Mouse (Mus musculus) liver, postnatal 0 days (tissue): Measurements from ENCODE around the gene Cfap99. TPM values are rescaled to one million over a fixed set of nuclear protein-coding genes. Genes with fewer than 3 reads are reported as not detected.

ENCODE experiments used
- ATAC-seq: fragments of 200-750 bp; cut with Nextera tagmentation; 2 replicates; pipeline ENCODE4 v1.8.0; 2017; ENCODE audit warnings: mild to moderate bottlenecking, moderate library complexity
- DNase-seq: peaks from one replicate; pipeline ENCODE4 v3.0.0-alpha.2; 2016
- H3K27ac ChIP-seq: fragments of 300-500 bp; sonication (generic); 2 replicates; pipeline ENCODE4 v1.5.1; 2014; ENCODE audit warnings: antibody characterized with exemption, moderate library complexity, mild to moderate bottlenecking, low read depth
- H3K27me3 ChIP-seq: fragments of 300-500 bp; sonication (generic); 2 replicates; pipeline ENCODE4 v1.6.1; 2014; ENCODE audit warnings: low read length, control low read depth, mixed read lengths; ENCODE audit not compliant: insufficient read depth
- H3K36me3 ChIP-seq: fragments of 300-500 bp; sonication (generic); replicated peaks from 2 replicates; pipeline ENCODE4 v1.6.1; 2014; ENCODE audit warnings: mild to moderate bottlenecking, control low read depth, low read length, moderate library complexity, mixed read lengths; ENCODE audit not compliant: insufficient read depth
- H3K4me1 ChIP-seq: fragments of 300-500 bp; sonication (generic); 2 replicates; pipeline ENCODE4 v1.6.1; 2014; ENCODE audit warnings: antibody characterized with exemption, mild to moderate bottlenecking, control low read depth; ENCODE audit not compliant: insufficient read depth
- H3K4me2 ChIP-seq: fragments of 300-500 bp; sonication (generic); 2 replicates; pipeline ENCODE4 v1.6.1; 2014; ENCODE audit warnings: low read depth, mild to moderate bottlenecking, low read length, moderate library complexity, mixed read lengths
- H3K4me3 ChIP-seq: fragments of 300-500 bp; sonication (generic); 2 replicates; pipeline ENCODE4 v1.5.1; 2014; ENCODE audit warnings: low read depth, low read length
- H3K9ac ChIP-seq: fragments of 300-500 bp; sonication (generic); replicated peaks from 2 replicates; pipeline ENCODE4 v1.6.1; 2014; ENCODE audit warnings: mild to moderate bottlenecking, moderate library complexity
- H3K9me3 ChIP-seq: fragments of 300-500 bp; sonication (generic); 2 replicates; pipeline ENCODE4 v1.6.1; 2016; ENCODE audit warnings: mild to moderate bottlenecking, control low read depth, low read length, mixed read lengths
- CTCF ChIP-seq: sonication (generic); IDR thresholded peaks from 2 replicates; pipeline ENCODE4 v1.5.1; 2016; ENCODE audit warnings: antibody characterized with exemption, low read depth
- EP300 ChIP-seq: IDR thresholded peaks from 2 replicates; pipeline ENCODE4 v1.6.1; 2016; ENCODE audit warnings: antibody characterized with exemption, low read depth, mild to moderate bottlenecking
- WGBS: fragments of 180-500 bp; shearing (Covaris S2); extraction: QIAGEN DNeasy Blood & Tissue Kit; methylation state at CpG from one replicate; pipeline ENCODE4 v1.1.7; 2014; ENCODE audit not compliant: insufficient replicate concordance; 5-methylcytosine and 5-hydroxymethylcytosine counted together
- polyA plus RNA-seq: library from polyadenylated mRNA; unstranded; fragments of >200 nt; fragmentation: Nextera tagmentation; extraction: Ambion mirVana; gene quantifications from 2 replicates; pipeline ENCODE4 v1.2.1, GENCODE M21; 2015

Gene Cfap99
- polyA plus RNA-seq, 1 experiment from 2014 or later: not detected

- Histone ChIP-seq H3K4me1 (no peaks in the 10 kb centered on the region), H3K36me3 (no peaks in the 10 kb centered on the region), H3K27ac (no peak overlapping the region), H3K4me3 (no peak overlapping the region), H3K9me3 (no peaks in the 10 kb centered on the region), H3K9ac (no peak overlapping the region), H3K4me2 (no peak overlapping the region), H3K27me3 (peaks cover 9% of the 10 kb centered on the region; the same call in 1 of the 2 replicates)
- TF ChIP-seq CTCF: no peak
- no peak for TF ChIP-seq EP300
- 0 out of 2 replicates have a peak, but pooled peaks have one; percentile 38 for ATAC-seq
- DNase-seq: no peak
- 44% methylated on average over 2 of the region's 2 CpGs for WGBS
These were observed 6.3 kb downstream of the Cfap99 start for GRCm38 (mm10) chr5:34294696-34295095.

- Histone ChIP-seq H3K4me1 (no peaks in the 10 kb centered on the region), H3K36me3 (no peaks in the 10 kb centered on the region), H3K4me3 (no peak overlapping the region), H3K9me3 (no peaks in the 10 kb centered on the region), H3K4me2 (no peak overlapping the region), H3K27me3 (peaks cover 5% of the 10 kb centered on the region; the same call in 1 of the 2 replicates), H3K9ac (no peak overlapping the region), H3K27ac (no peak overlapping the region)
- TF ChIP-seq EP300 (no peak), CTCF (no peak)
- DNase-seq: no peak
- 89% methylated on average over 2 of the region's 2 CpGs for WGBS
- no peak for ATAC-seq
These were observed 6.7 kb downstream of the Cfap99 start for GRCm38 (mm10) chr5:34295141-34295540.

GRCm38 (mm10) chr5:34298061-34298460 lies 9.7 kb downstream of the Cfap99 start:
- no peak for TF ChIP-seq CTCF
- no peak for TF ChIP-seq EP300
- Histone ChIP-seq H3K4me2 (no peak overlapping the region), H3K36me3 (no peaks in the 10 kb centered on the region), H3K9me3 (no peaks in the 10 kb centered on the region), H3K27ac (no peak overlapping the region), H3K27me3 (no peaks in the 10 kb centered on the region), H3K4me3 (no peak overlapping the region), H3K4me1 (no peaks in the 10 kb centered on the region), H3K9ac (no peak overlapping the region)
- ATAC-seq (no peak), DNase-seq (no peak)
- 55% methylated on average over 4 of the region's 4 CpGs for WGBS

- TF ChIP-seq EP300 (no peak), CTCF (no peak)
- Histone ChIP-seq H3K27ac (no peak overlapping the region), H3K27me3 (no peaks in the 10 kb centered on the region), H3K4me1 (no peaks in the 10 kb centered on the region), H3K9me3 (no peaks in the 10 kb centered on the region), H3K4me2 (no peak overlapping the region), H3K36me3 (no peaks in the 10 kb centered on the region), H3K4me3 (no peak overlapping the region), H3K9ac (no peak overlapping the region)
- no peak for DNase-seq
- 71% methylated on average over 10 of the region's 10 CpGs for WGBS
- no peak for ATAC-seq
These were observed 10.6 kb downstream of the Cfap99 start for GRCm38 (mm10) chr5:34298937-34299535.

GRCm38 (mm10) chr5:34302377-34302776 lies 14.0 kb downstream of the Cfap99 start:
- Histone ChIP-seq H3K27ac (no peak overlapping the region), H3K4me3 (no peak overlapping the region), H3K36me3 (no peaks in the 10 kb centered on the region), H3K4me2 (no peak overlapping the region), H3K27me3 (no peaks in the 10 kb centered on the region), H3K4me1 (no peaks in the 10 kb centered on the region), H3K9ac (no peak overlapping the region), H3K9me3 (no peaks in the 10 kb centered on the region)
- no peak for ATAC-seq
- WGBS: 69% methylated on average over 7 of the region's 7 CpGs
- TF ChIP-seq EP300 (no peak), CTCF (no peak)
- DNase-seq: no peak

GRCm38 (mm10) chr5:34309016-34309415 lies 20.6 kb downstream of the Cfap99 start:
- TF ChIP-seq EP300: no peak
- no peak for TF ChIP-seq CTCF
- Histone ChIP-seq H3K27ac (no peak overlapping the region), H3K4me1 (no peaks in the 10 kb centered on the region), H3K4me3 (no peak overlapping the region), H3K27me3 (no peaks in the 10 kb centered on the region), H3K4me2 (no peak overlapping the region), H3K9me3 (no peaks in the 10 kb centered on the region), H3K9ac (no peak overlapping the region), H3K36me3 (no peaks in the 10 kb centered on the region)
- DNase-seq (peak; percentile 33), ATAC-seq (no peak)
- 57% methylated on average over 3 of the region's 3 CpGs for WGBS
